Mouse (Mus musculus) CH12.LX (cell line): ENCODE data around the gene Cmtm8. TPM values are rescaled to one million over a fixed set of nuclear protein-coding genes. Genes with fewer than 3 reads are reported as not detected.

Source experiments
- DNase-seq: peaks from one replicate; pipeline ENCODE4 v3.0.0-alpha.2; 2013; ENCODE audit errors: extremely low read depth
- H3K27ac ChIP-seq: 2 replicates; pipeline ENCODE4 v1.5.1; 2012; ENCODE audit warnings: low read depth, mild to moderate bottlenecking, control low read depth, moderate library complexity; ENCODE audit not compliant: insufficient read depth
- H3K27me3 ChIP-seq: replicated peaks from 2 replicates; pipeline ENCODE3; 2012; ENCODE audit warnings: inconsistent platforms
- H3K36me3 ChIP-seq, 2 experiments: replicated peaks in 1 of 2; 2 replicates each; pipeline versions ENCODE3 to v1.6.1; 2012; ENCODE audit warnings: inconsistent platforms in 1 of 2, low read length in 1 of 2, mild to moderate bottlenecking in 1 of 2, mixed read lengths in 1 of 2, moderate library complexity in 1 of 2; ENCODE audit not compliant: control insufficient read depth in 1 of 2, insufficient read depth in 1 of 2
- H3K4me1 ChIP-seq, 2 experiments: 2 replicates each; pipeline ENCODE4 v1.6.1; 2012; ENCODE audit warnings: inconsistent platforms in 1 of 2, moderate library complexity in 1 of 2; ENCODE audit not compliant: insufficient read depth in 2 of 2, control insufficient read depth in 1 of 2
- H3K4me2 ChIP-seq: 2 replicates; pipeline ENCODE4 v1.6.1; 2012; ENCODE audit warnings: low read depth, mild to moderate bottlenecking, control low read depth; ENCODE audit not compliant: poor library complexity, insufficient read depth, severe bottlenecking
- H3K4me3 ChIP-seq, 3 experiments: fragments of 150-350 bp in 1 of 3; sonication (generic) in 1 of 3; replicated peaks in 1 of 3; 2 replicates each; pipeline versions ENCODE3 to v1.5.1; 2011 to 2012; ENCODE audit warnings: low read depth in 2 of 3, low read length in 2 of 3, mild to moderate bottlenecking in 2 of 3, moderate library complexity in 2 of 3, control low read depth in 1 of 3, improper control_type of control experiment in 1 of 3, inconsistent platforms in 1 of 3, mixed read lengths in 1 of 3; ENCODE audit not compliant: poor library complexity in 1 of 3
- H3K79me2 ChIP-seq: replicated peaks from 2 replicates; pipeline ENCODE4 v1.6.1; 2012; ENCODE audit warnings: mild to moderate bottlenecking, moderate library complexity; ENCODE audit not compliant: control insufficient read depth, poor library complexity, insufficient read depth, severe bottlenecking; ENCODE audit errors: extremely low read depth
- H3K9ac ChIP-seq: 2 replicates; pipeline ENCODE4 v1.6.1; 2012; ENCODE audit warnings: low read depth, mild to moderate bottlenecking, control low read depth, moderate library complexity; ENCODE audit not compliant: insufficient read depth
- H3K9me3 ChIP-seq: replicated peaks from 2 replicates; pipeline ENCODE3; 2012; ENCODE audit warnings: low read length, inconsistent platforms, mixed read lengths
- CHD2 ChIP-seq: IDR thresholded peaks from 2 replicates; pipeline ENCODE4 v1.6.1; 2011; ENCODE audit warnings: low read length, improper control_type of control experiment
- CTCF ChIP-seq, 2 experiments: IDR thresholded peaks in 1 of 2; conservative IDR thresholded peaks in 1 of 2; 2 replicates each; pipeline ENCODE4 v1.5.1; 2011 to 2012; ENCODE audit warnings: low read depth in 2 of 2, low read length in 2 of 2, improper control_type of control experiment in 1 of 2, inconsistent platforms in 1 of 2, mild to moderate bottlenecking in 1 of 2, moderate library complexity in 1 of 2
- E2F4 ChIP-seq: IDR thresholded peaks from 2 replicates; pipeline ENCODE4 v1.6.1; 2011; ENCODE audit warnings: low read depth, low read length, improper control_type of control experiment; ENCODE audit not compliant: insufficient replicate concordance
- IRF4 ChIP-seq: IDR thresholded peaks from 2 replicates; pipeline ENCODE4 v1.6.1; 2014; ENCODE audit warnings: low read depth, mild to moderate bottlenecking, inconsistent platforms, low read length, improper control_type of control experiment
- JUND ChIP-seq: conservative IDR thresholded peaks from 2 replicates; pipeline ENCODE4 v1.6.1; 2011; ENCODE audit warnings: low read depth, low read length, improper control_type of control experiment
- MAX ChIP-seq: IDR thresholded peaks from 2 replicates; pipeline ENCODE4 v1.6.1; 2011; ENCODE audit warnings: low read length, improper control_type of control experiment
- MAZ ChIP-seq: IDR thresholded peaks from 2 replicates; pipeline ENCODE4 v1.6.1; 2012; ENCODE audit warnings: low read depth, mild to moderate bottlenecking, inconsistent platforms, low read length, improper control_type of control experiment, moderate library complexity
- MEF2A ChIP-seq: IDR thresholded peaks from 2 replicates; pipeline ENCODE4 v1.6.1; 2014; ENCODE audit warnings: low read depth, mild to moderate bottlenecking, inconsistent platforms, low read length, improper control_type of control experiment, borderline replicate concordance
- MYC ChIP-seq: IDR thresholded peaks from 2 replicates; pipeline ENCODE4 v1.6.1; 2011; ENCODE audit warnings: low read depth, mild to moderate bottlenecking, improper control_type of control experiment, low read length
- NELFE ChIP-seq: IDR thresholded peaks from 2 replicates; pipeline ENCODE4 v1.6.1; 2011; ENCODE audit warnings: low read depth, low read length, improper control_type of control experiment
- NRF1 ChIP-seq: IDR thresholded peaks from 2 replicates; pipeline ENCODE4 v1.6.1; 2014; ENCODE audit warnings: low read depth, mild to moderate bottlenecking, inconsistent platforms, low read length, improper control_type of control experiment, moderate library complexity
- PAX5 ChIP-seq: IDR thresholded peaks from 2 replicates; pipeline ENCODE4 v1.6.1; 2012; ENCODE audit warnings: low read length, inconsistent platforms, mixed read lengths
- POLR2A ChIP-seq: IDR thresholded peaks from 2 replicates; pipeline ENCODE4 v1.6.1; 2011; ENCODE audit warnings: low read depth, mild to moderate bottlenecking, improper control_type of control experiment, low read length
- RAD21 ChIP-seq: IDR thresholded peaks from 2 replicates; pipeline ENCODE4 v1.6.1; 2011; ENCODE audit warnings: low read depth, mild to moderate bottlenecking, low read length, improper control_type of control experiment, moderate library complexity
- SIN3A ChIP-seq: IDR thresholded peaks from 2 replicates; pipeline ENCODE4 v1.6.1; 2012; ENCODE audit warnings: low read length, improper control_type of control experiment, inconsistent platforms
- SMC3 ChIP-seq: IDR thresholded peaks from 2 replicates; pipeline ENCODE4 v1.6.1; 2011; ENCODE audit warnings: low read depth, low read length, improper control_type of control experiment
- TBP ChIP-seq: conservative IDR thresholded peaks from 2 replicates; pipeline ENCODE4 v1.6.1; 2011; ENCODE audit warnings: low read depth, low read length, improper control_type of control experiment
- USF1 ChIP-seq: IDR thresholded peaks from 2 replicates; pipeline ENCODE4 v1.6.1; 2014; ENCODE audit warnings: low read depth, mild to moderate bottlenecking, inconsistent platforms, low read length, improper control_type of control experiment
- ZC3H11A ChIP-seq: IDR thresholded peaks from 2 replicates; pipeline ENCODE4 v1.6.1; 2012; ENCODE audit warnings: low read depth, mild to moderate bottlenecking, inconsistent platforms, low read length, improper control_type of control experiment
- ZMIZ1 ChIP-seq: IDR thresholded peaks from 2 replicates; pipeline ENCODE4 v1.6.1; 2012; ENCODE audit warnings: low read depth, mild to moderate bottlenecking, inconsistent platforms, low read length, improper control_type of control experiment
- dilution Hi-C: fragments of 300-500 bp; cut with MboI; formaldehyde crosslinking; loops from 2 replicates; pipeline ENCODE4 v1.14.3; 2020; ENCODE audit warnings: low sequenced_read_pairs; ENCODE audit not compliant: extremely low pct_unique_long_range_greater_than_20kb, extremely low pct_ligation_motif_present
- in situ Hi-C: fragments of 300-500 bp; cut with MboI; formaldehyde crosslinking; loops from 3 replicates; pipeline ENCODE4 v1.14.3; 2019; ENCODE audit warnings: low sequenced_read_pairs, low pct_ligation_motif_present, low pct_unique_long_range_greater_than_20kb, mixed read lengths
- polyA plus RNA-seq: library from polyadenylated mRNA; unstranded; fragments of >175 nt; gene quantifications from 2 replicates; pipeline ENCODE4 v1.2.1, GENCODE M21; 2012; ENCODE audit warnings: low read depth; ENCODE audit not compliant: insufficient read length
- total RNA-seq, 2 experiments: library from RNA; depleted of rRNA; stranded (reverse); fragments of 300-350 nt in 1 of 2; fragments of >200 nt in 1 of 2; gene quantifications; 2 replicates each; pipeline ENCODE4 v1.2.3; 2012 to 2014

The Cmtm8 gene
- total and polyA plus RNA-seq, 3 experiments = 1.6 to 4.1 (median 2.7) TPM

DNA sequence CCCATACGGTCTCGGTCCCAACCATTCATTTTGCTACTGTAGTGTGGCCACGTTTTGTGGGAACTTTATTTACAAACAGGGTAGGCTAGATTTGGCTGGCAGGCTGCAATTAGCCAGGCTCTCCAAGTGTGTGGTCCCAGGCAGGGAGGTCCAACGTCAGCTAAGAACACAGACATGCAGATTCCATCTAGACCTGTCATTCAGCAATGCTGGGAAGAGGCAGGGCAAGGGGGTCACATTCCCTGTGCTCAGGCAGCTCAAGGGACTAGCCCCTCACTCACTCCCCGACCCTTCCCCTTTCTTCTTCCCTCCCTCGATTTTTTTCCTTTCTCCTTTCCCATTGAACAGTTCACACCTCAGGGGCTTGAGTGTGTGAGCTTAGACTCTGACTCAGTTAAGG lies 45.1 kb downstream of the Cmtm8 start:
- peaks cover 0 to 12% of the 10 kb centered on the region in 2 experiments; a peak in 2 of 4 replicates for H3K4me1 ChIP-seq
- no peak for DNase-seq
- H3K4me3 ChIP-seq = no peak overlapping the region
- peaks cover 3% of the 10 kb centered on the region for H3K9me3 ChIP-seq
- H3K9ac ChIP-seq = no peak overlapping the region
- H3K27me3 ChIP-seq = no peaks in the 10 kb centered on the region
- dilution Hi-C loops (no loop called here), in situ Hi-C loops (loop anchor here (10.0 kb wide), 1 partner anchor 126 kb away; no protein-coding TSS in a partner anchor)
- TF ChIP-seq MEF2A (no peak), CTCF (conservative IDR thresholded peaks at IDR 0.05 in 1 of 2, IDR thresholded peaks at IDR 0.05 in 1 of 2; ENCODE audit: low read depth in 2 of 2, low read length in 2 of 2) (no peak), MYC (no peak), ZC3H11A (no peak), MAX (no peak), NELFE (no peak), MAZ (no peak), NRF1 (no peak), POLR2A (no peak), IRF4 (no peak), RAD21 (no peak), USF1 (no peak), PAX5 (no peak), E2F4 (no peak), SIN3A (no peak)
- no peaks in the 10 kb centered on the region for H3K79me2 ChIP-seq
- H3K4me2 ChIP-seq = no peak overlapping the region
- no peak overlapping the region for H3K27ac ChIP-seq
- no peaks in the 10 kb centered on the region for H3K36me3 ChIP-seq

- H3K79me2 ChIP-seq = no peaks in the 10 kb centered on the region
- dilution Hi-C loops = no loop called here
- no peak overlapping the region for H3K9ac ChIP-seq
- TF ChIP-seq ZMIZ1 (no peak), RAD21 (peak; percentile 98), POLR2A (no peak), NRF1 (no peak), JUND (no peak), E2F4 (no peak), MEF2A (peak; percentile 33; the same call in 1 of the 2 replicates), ZC3H11A (peak; percentile 50), CTCF (conservative IDR thresholded peaks at IDR 0.05 in 1 of 2, IDR thresholded peaks at IDR 0.05 in 1 of 2; ENCODE audit: low read depth in 2 of 2, low read length in 2 of 2) (peak; percentile 76 to 97; a peak in 3 of 4 replicates), CHD2 (no peak), SMC3 (peak; percentile 95), IRF4 (no peak), TBP (no peak)
- TF ChIP-seq, all 38 proteins: peak for 5
- Histone ChIP-seq H3K9me3 (peaks cover 3% of the 10 kb centered on the region), H3K27me3 (no peaks in the 10 kb centered on the region), H3K4me3 (no peak overlapping the region), H3K36me3 (no peaks in the 10 kb centered on the region), H3K27ac (no peak overlapping the region), H3K4me1 (peaks cover 0 to 13% of the 10 kb centered on the region in 2 experiments; a peak in 2 of 4 replicates), H3K4me2 (no peak overlapping the region)
- DNase-seq = peak; percentile 75
- in situ Hi-C loops = loop anchor here (10.0 kb wide), 1 partner anchor 127 kb away; no protein-coding TSS in a partner anchor
Measured at GRCm38 (mm10) chr9:114797329-114798004, 46.5 kb downstream of the Cmtm8 start.
